Mouse (Mus musculus) neural tube, embryonic 10.5 days (tissue): ENCODE measurements around the gene Bmp7.
A peak's percentile ranks its signal among the peaks of the same experiment; 100 is the strongest.

Experiments
- DNase-seq: peaks from one replicate; pipeline ENCODE4 v3.0.0-alpha.2; 2017; ENCODE audit warnings: low spot score; ENCODE audit errors: extremely low spot score

Gene Bmp7

GRCm38 (mm10) chr2:172857048-172857447 lies 83.1 kb downstream of the Bmp7 start:
- no peak for DNase-seq

DNA sequence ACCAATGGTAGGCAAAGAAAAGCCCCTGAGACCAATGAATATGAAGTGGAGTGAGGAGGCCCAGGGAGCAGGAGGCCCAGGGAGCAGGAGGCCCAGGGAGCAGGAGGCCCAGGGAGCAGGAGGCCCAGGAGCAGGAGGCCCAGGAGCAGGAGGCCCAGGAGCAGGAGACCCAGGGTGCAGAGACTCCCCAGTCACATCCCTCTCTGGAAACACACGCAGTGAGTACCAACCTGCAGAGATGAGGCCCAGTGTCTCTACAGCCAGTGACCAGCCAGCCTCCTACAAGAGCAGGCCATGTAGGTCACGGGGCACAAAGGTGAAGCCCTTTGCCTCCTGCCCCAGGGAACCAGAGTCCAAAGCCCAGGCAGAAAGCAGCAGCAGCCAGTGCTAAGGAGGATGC lies 83.6 kb downstream of the Bmp7 start:
- no peak for DNase-seq

DNA sequence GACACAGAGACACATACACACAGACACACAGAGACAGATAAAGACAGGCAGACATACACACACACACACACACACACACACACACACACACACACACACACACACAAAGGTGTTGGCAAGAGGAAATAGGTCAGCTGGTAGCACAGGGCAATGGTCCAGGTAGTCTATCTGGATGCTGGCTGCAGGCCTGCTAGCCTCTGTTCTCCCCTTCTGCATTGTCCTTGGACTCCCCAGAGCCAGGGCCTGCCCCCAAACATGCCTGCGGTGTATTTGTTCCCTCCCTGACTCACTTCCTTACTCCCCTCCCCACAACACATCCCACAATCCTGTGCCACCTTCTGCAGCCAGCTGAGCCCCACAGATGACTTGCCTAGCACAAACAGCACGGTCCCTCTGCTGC lies 86.0 kb downstream of the Bmp7 start:
- DNase-seq = no peak

- no peak for DNase-seq
Measured at GRCm38 (mm10) chr2:172851773-172852172, 88.3 kb downstream of the Bmp7 start.

DNA sequence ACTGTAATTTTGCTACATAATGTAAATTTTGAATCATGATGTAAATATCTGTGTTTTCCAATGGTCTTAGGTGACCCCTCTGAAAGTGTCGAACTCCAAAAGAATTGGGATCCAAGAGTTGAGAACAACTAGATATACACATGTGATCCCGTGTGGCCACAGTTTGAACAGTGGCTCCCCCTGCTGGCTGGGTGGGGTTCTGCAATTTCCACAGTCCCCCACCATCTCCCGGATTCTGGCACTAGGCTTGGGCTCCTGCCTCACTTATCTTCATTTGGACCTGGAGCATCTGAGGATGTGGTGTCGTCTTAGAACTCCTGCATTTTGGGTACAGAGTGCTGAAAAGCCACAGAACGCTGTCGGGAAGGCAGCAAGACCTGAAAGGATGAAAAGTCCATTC lies 91.9 kb downstream of the Bmp7 start:
- DNase-seq = no peak

DNA sequence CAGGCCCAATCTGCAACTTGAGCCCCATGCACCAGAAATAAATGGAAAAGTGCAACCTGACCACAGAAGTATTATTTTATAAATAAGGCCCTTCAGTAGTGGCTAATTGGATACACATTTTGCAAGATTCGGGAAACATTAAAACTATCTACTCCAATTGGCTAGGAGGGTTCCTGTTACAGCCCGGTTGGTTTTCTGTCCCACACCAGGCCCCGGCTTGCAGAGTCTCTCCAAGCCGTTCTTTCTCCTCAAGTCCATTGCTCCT lies 93.9 kb downstream of the Bmp7 start:
- no peak for DNase-seq

DNA sequence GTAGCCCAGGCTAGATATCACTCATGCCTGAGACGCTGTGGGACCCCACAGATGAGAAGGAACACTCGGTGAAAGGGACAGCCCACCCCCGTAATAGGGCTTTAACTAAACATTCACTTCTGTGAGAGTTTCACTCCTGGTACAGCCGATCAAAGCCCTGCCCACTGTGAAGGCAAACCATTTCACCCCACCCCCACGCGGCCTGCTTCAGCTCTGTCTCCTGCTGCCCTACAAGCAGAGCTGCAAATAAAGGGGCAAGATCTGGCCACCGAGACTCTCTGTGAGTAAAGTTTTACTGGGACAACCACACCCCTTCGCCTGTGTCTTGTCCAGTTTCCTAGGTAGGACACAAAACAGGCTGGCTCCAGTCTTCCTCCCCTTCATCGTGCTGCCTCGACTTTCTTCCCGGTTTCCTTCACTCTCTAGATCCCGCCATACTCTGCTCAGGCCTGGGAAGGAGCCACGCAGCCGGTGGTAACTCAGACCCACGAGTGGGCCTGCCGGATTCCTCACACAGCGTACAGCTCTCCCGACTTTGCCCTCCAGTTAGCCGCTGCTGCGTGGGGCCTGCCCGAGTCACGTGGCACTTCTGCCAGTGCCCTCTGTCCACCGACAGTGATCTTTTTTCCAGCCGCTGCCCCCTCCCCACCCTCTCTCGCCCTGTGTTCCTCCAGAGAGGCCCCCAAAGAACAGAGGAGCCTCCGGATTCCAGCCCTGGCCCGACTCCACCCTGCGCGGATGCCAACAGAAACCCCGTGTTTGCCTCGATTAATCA lies 94.4 kb downstream of the Bmp7 start:
- DNase-seq = no peak

DNA sequence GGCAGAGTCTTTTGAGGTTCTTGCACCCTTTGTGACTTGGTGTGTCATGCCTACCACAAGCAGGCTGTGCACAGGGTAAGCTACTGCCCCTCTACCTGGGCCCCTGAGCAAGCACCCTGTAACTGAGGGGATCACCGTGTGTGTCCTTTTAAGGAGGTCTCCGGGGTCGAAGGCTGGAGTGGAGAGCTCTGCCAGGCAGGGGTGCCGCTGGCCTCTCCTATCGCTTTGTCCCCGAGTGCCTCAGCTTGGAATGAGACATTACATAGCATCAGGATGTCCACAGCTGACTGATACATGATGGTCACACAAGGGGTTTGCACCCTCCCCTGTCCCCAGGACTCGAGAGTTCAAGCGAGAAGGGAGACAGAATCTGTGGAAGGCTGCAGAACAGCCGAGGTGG lies 96.2 kb downstream of the Bmp7 start:
- DNase-seq = no peak

DNA sequence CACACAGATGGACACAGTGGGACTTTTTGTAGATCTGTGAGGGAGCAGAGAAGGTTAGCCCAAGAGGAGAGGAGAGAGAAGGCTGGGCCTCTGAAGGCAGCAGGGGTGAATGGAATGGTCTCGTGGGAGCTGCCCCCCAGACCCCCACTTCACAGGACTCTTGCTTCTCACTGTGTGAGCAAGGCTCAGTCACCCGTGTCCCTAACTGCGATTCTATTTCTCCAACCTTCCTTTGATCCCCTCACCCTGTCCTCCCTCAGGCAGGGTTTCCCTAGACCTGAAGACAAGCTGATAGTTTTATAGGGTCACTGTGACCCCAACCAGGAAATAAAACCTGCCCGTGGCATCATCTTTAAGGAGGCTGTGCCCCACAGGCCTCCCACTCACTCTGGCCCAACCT lies 97.8 kb downstream of the Bmp7 start:
- DNase-seq = no peak

DNA sequence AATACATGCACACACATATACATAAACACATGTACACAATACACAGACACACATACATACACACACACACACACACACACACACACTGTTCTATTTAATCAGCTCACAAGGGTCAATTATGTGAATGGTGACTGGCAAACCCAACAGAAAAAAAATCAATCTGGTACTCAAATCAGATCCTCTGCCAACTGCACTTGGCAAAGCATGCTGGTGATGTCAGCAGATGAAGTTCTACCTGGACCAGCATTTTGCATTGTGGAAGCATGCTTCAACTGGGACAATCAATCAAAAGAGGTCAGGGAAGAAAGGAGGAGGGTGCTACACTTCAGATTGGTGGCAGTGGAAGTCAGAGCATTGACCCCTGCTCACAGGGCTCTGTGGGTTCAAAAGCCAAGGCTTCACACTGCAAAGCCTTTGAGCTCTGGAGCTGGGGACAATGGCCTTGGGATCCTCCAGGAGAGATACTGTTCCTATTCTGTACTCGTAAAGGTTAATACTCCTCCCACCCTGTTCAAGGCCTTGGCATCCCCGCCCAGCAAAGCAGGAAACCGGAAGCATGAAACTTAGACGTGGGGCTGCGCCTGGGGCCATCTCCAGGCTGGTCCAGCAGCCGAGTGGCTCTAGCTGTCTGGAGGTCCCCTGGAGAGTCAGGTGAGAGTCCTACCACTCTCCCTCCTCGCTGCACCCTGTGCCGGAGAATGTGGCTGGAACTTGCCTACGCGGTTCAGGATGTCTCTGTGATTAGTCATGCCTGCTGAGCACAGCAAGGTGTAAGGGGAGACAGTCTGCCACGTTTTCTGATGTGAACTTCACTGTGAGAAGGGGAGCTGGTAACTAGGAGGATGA lies 99.0 kb downstream of the Bmp7 start:
- DNase-seq = no peak

DNA sequence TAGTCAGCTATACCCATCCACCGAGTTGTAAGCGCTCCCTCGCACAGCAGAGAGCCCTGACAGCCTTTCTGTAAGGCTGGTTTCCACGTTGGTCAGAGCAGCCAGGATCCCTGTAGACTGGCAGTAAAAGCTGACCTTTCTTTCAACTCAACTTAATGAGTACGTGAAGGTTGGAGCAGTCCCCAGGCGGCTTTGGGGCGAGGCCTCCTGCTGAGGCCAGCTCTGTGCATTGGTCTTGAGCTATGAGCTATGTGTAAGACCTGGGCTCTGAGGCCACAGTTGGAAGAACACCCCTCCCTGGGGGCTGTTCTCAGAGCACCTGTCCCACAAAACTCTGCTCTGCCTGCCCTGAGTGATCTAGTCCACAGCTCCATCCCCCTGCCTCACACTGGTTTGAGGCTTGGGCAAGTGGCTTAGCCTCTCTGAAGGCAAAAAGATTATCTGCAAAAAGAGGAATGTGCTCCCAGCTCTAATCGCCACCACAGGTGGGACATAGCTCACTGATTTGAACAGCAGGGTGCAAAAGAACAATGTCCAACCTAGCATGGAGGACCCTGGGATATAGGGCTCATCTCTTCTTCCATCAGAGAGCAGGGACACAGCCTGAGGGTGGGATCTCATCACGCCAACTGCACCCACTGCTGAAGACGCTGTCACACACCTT lies 100.7 kb downstream of the Bmp7 start:
- DNase-seq = no peak

- no peak for DNase-seq
Measured at GRCm38 (mm10) chr2:172836516-172836915, 103.6 kb downstream of the Bmp7 start.

DNA sequence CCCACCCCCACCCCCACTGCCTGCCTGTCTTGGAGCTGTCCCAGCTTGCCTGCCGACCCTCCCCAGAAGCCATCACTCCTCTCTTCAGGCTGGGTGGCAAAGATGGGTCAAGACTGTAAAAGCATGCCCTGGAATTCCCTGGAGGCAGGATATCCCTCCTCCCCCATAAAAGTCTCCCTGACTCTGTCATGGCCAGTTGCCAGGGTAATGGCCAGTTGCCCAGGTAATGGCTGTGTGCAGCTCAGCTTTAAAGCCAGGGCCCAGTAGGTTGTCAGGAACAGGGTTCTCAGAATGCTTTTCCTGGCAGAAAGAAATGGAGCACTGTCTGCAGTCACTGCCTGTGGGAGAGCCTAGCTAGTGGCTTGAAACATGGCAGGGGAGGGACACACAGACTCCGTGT lies 106.9 kb downstream of the Bmp7 start:
- DNase-seq = no peak

GRCm38 (mm10) chr2:172831762-172832161 lies 108.4 kb downstream of the Bmp7 start:
- DNase-seq = peak; percentile 88

- DNase-seq = peak; percentile 94
Measured at GRCm38 (mm10) chr2:172831133-172831532, 109.0 kb downstream of the Bmp7 start.

GRCm38 (mm10) chr2:172828229-172828628 lies 111.9 kb downstream of the Bmp7 start:
- no peak for DNase-seq

DNA sequence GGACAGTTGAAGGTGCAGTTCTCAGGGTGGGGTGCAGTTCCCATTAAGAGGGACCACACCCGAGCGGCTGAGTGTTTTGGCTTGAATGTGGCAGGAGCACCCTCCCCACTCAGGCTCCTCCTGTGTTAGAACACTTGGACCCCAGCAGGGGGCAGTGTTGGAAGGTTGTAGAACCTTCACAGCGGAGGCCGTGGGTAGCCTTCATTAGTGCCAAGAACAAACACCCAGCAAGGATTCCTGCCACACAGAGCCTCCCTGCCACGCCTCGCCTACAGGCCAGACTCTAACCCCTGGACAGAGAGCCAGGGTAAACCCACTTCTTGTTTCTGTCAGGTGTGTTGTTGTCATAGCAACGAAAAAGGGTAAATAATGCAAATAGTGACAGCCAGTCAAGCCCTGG lies 112.6 kb downstream of the Bmp7 start:
- peak; percentile 56 for DNase-seq

DNA sequence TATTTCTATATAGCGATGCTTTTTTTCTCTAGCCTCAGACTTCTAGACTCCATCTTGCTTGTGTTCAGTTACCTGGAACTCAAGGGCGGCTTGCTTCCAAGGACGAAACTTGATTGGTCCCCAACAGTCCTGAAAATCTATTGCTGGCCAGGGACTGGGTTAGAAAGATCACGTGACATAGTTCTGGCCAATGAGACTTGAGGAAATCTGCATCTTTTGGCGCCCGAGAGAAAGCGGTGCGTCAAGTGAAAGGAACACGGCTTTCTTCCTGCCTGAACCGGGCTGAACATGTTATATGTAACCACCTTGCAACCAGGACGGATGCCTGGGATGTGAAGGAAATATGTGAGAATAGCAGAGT lies 114.4 kb downstream of the Bmp7 start:
- DNase-seq = no peak

GRCm38 (mm10) chr2:172824906-172825784 lies 115.0 kb downstream of the Bmp7 start:
- DNase-seq = peak; percentile 72

GRCm38 (mm10) chr2:172818631-172819230 lies 121.4 kb downstream of the Bmp7 start:
- no peak for DNase-seq
